Mouse (Mus musculus) thymus, adult 2 months (tissue): ENCODE results near the gene Rsph6a.

Experiments
- CTCF ChIP-seq: fragments of 200-500 bp; IDR thresholded peaks from 2 replicates; pipeline ENCODE4 v1.5.1; 2012; ENCODE audit warnings: mild to moderate bottlenecking, control low read depth, low read length, moderate library complexity, borderline replicate concordance; ENCODE audit not compliant: control insufficient read depth, poor library complexity, insufficient read depth; ENCODE audit errors: extremely low read depth
- POLR2A ChIP-seq: fragments of 200-500 bp; IDR thresholded peaks from 2 replicates; pipeline ENCODE4 v1.6.1; 2012; ENCODE audit warnings: mild to moderate bottlenecking, low read length, control low read depth, moderate library complexity; ENCODE audit not compliant: control insufficient read depth, poor library complexity, insufficient read depth; ENCODE audit errors: extremely low read depth

DNA sequence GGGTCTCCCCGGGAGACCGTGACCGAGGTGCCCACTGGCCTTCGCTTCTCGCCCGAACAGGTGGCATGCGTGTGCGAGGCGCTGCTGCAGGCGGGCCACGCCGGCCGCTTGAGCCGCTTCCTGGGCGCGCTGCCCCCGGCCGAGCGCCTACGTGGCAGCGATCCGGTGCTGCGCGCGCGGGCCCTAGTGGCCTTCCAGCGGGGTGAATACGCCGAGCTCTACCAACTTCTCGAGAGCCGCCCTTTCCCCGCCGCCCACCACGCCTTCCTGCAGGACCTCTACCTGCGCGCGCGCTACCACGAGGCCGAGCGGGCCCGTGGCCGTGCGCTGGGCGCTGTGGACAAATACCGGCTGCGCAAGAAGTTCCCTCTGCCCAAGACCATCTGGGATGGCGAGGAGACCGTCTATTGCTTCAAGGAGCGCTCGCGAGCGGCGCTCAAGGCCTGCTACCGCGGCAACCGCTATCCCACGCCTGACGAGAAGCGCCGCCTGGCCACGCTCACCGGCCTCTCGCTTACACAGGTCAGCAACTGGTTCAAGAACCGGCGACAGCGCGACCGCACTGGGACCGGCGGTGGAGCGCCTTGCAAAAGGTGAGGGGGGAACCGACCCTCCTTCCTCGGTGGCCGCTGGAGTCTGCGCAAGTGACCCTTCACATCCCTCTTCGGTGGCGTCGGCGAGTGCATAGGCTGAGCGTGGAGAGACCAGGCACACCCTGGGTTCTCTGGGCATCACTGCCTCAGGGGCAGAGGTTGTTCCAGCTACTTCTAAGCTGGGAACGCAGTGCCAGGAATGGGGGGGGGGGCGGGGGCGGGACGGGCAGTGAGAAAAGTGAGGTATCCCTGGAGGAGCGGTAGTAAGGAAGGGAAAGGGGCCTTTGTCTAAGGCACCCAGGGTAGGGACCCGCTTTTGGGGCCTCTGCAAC lies 40.6 kb downstream of the Rsph6a start:
- TF ChIP-seq CTCF = no peak; the same call in 1 of the 2 replicates
- no peak for TF ChIP-seq POLR2A
